Mouse (Mus musculus) erythroblast, embryonic 14.5 days (primary cell): ENCODE measurements at regions not wholly inside any gene's neighbourhood (a gene's known extent, or its start where the extent isn't known, plus 50 kb on each side); places are given as distances from the start of the nearest gene placed in this dataset.

ENCODE experiments used
- H3K27me3 ChIP-seq: 2 replicates; pipeline ENCODE4 v1.6.1; 2012; ENCODE audit warnings: inconsistent platforms; ENCODE audit not compliant: control insufficient read depth
- H3K36me3 ChIP-seq: 2 replicates; pipeline ENCODE4 v1.6.1; 2012; ENCODE audit warnings: mild to moderate bottlenecking, inconsistent platforms; ENCODE audit not compliant: control insufficient read depth
- H3K4me1 ChIP-seq: 2 replicates; pipeline ENCODE4 v1.6.1; 2012; ENCODE audit warnings: inconsistent platforms; ENCODE audit not compliant: control insufficient read depth
- H3K4me3 ChIP-seq: replicated peaks from 2 replicates; pipeline ENCODE3; 2012; ENCODE audit warnings: moderate library complexity, mild to moderate bottlenecking, inconsistent platforms
- H3K9me3 ChIP-seq: 2 replicates; pipeline ENCODE4 v1.6.1; 2012; ENCODE audit warnings: low read length, inconsistent platforms, mixed read lengths; ENCODE audit not compliant: control insufficient read depth
- GATA1 ChIP-seq: IDR thresholded peaks from 2 replicates; pipeline ENCODE4 v1.6.1; 2012; ENCODE audit warnings: low read length, inconsistent platforms, mixed read lengths
- TAL1 ChIP-seq: IDR thresholded peaks from 3 replicates; pipeline ENCODE4 v1.6.1; 2012; ENCODE audit warnings: low read length, inconsistent platforms, mixed read lengths

DNA sequence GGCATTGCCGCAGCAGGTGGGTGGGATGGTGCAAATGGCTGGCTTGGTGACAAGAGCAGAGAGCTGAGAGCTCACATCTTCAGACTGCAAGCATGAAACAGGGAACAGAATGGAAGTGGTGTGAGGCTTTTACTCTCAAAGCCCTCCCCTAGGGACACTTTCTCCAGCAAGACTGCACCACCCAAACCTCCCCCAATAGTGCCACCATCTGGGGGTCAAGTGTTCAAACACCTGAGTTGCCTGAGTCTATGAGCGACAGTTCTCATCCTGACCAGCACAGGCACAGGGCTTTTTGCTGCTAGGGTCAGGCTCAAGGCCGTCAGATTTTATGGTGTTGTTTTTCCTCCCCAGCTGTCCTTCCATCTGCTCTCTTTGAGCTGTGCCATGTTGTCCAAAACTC, 337.9 kb upstream of the Eif4g2 start:
- Histone ChIP-seq H3K4me1 (no peaks in the 10 kb centered on the region), H3K4me3 (no peak overlapping the region), H3K27me3 (no peaks in the 10 kb centered on the region), H3K9me3 (no peaks in the 10 kb centered on the region), H3K36me3 (no peaks in the 10 kb centered on the region)
- no peak for TF ChIP-seq TAL1
- TF ChIP-seq GATA1, result no peak

DNA sequence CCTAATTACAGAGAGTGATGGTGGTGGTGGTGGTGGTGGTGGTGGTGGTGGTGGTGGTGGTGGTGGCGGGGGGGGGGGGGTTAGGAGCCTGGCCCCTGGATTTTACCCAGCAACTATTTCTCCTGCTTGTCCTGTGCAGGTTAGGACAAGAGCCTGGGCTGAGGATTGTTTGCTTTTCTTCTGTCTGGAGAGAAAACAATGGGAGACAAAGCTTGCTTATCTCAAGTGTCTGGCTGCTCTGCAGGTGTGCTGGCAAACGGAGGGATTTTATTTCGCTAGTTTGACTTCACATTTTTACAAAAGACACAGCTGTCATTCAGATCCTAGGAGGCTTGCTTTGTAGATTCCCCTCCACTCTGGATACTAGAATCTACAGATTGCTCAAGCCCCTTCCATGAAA, 334.9 kb upstream of the Eif4g2 start:
- no peak for TF ChIP-seq TAL1
- TF ChIP-seq GATA1, result no peak
- Histone ChIP-seq H3K9me3 (no peaks in the 10 kb centered on the region), H3K36me3 (no peaks in the 10 kb centered on the region), H3K27me3 (no peaks in the 10 kb centered on the region), H3K4me3 (no peak overlapping the region), H3K4me1 (no peaks in the 10 kb centered on the region)

GRCm38 (mm10) chr7:111416061-111416460, 333.2 kb upstream of the Eif4g2 start:
- Histone ChIP-seq H3K4me3 (no peak overlapping the region), H3K27me3 (no peaks in the 10 kb centered on the region), H3K9me3 (no peaks in the 10 kb centered on the region), H3K4me1 (no peaks in the 10 kb centered on the region), H3K36me3 (no peaks in the 10 kb centered on the region)
- TF ChIP-seq GATA1 (no peak), TAL1 (no peak)

GRCm38 (mm10) chr7:111413745-111414144, 330.9 kb upstream of the Eif4g2 start:
- no peaks in the 10 kb centered on the region for H3K4me1 ChIP-seq
- H3K36me3 ChIP-seq, result no peaks in the 10 kb centered on the region
- H3K27me3 ChIP-seq, result no peaks in the 10 kb centered on the region
- no peaks in the 10 kb centered on the region for H3K9me3 ChIP-seq
- no peak overlapping the region for H3K4me3 ChIP-seq
- TF ChIP-seq TAL1 (no peak), GATA1 (no peak)

DNA sequence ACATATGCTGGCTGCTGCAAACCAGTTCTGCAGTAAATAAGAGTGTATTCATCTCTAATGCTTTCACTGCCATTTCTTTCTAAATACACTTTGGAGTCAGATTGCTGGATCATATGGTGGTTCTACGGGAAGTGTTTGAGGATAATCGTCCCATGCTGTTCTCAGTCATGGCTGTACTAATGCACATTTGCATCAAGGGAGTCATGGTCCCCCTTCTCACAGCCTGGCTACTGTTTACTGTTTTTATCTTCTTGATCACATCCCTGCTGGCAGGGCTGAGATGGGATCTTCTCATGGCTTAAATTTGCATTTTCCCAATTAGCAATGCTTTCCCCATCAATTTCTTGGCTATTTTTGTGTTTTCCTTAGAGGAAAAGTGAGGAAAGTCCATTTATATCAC, 330.1 kb upstream of the Eif4g2 start:
- Histone ChIP-seq H3K9me3 (no peaks in the 10 kb centered on the region), H3K4me3 (no peak overlapping the region), H3K27me3 (no peaks in the 10 kb centered on the region), H3K36me3 (no peaks in the 10 kb centered on the region), H3K4me1 (no peaks in the 10 kb centered on the region)
- no peak for TF ChIP-seq TAL1
- TF ChIP-seq GATA1, result no peak

- Histone ChIP-seq H3K9me3 (no peaks in the 10 kb centered on the region), H3K4me3 (no peak overlapping the region), H3K4me1 (no peaks in the 10 kb centered on the region), H3K27me3 (no peaks in the 10 kb centered on the region), H3K36me3 (no peaks in the 10 kb centered on the region)
- TF ChIP-seq GATA1 (no peak), TAL1 (no peak)
These were observed 328.6 kb upstream of the Eif4g2 start for GRCm38 (mm10) chr7:111411386-111411960.

DNA sequence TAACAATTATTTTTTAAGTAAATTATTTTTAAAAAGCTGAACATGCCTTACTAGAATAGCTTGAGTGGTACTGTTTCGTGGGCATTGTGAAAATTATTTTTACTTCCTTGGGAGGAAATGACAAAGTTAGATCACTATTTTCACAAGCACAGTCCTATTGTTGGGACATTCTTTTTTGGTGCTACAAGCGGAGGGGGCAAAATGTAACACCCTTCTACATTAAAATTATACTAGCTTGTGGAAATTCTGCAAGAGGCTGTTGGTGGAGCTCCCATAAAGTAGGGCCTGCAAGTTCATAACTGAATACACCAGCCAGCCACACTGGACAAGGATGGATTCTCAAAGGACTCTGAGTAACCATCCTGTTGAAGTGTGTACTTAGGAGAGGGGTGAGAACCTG, 313.1 kb upstream of the Eif4g2 start:
- no peaks in the 10 kb centered on the region for H3K9me3 ChIP-seq
- H3K27me3 ChIP-seq, result no peaks in the 10 kb centered on the region
- no peaks in the 10 kb centered on the region for H3K4me1 ChIP-seq
- no peaks in the 10 kb centered on the region for H3K36me3 ChIP-seq
- TF ChIP-seq GATA1, result no peak
- no peak for TF ChIP-seq TAL1
- H3K4me3 ChIP-seq, result no peak overlapping the region

GRCm38 (mm10) chr7:111395111-111395510, 312.3 kb upstream of the Eif4g2 start:
- H3K9me3 ChIP-seq, result no peaks in the 10 kb centered on the region
- H3K4me3 ChIP-seq, result no peak overlapping the region
- no peaks in the 10 kb centered on the region for H3K27me3 ChIP-seq
- no peak for TF ChIP-seq TAL1
- TF ChIP-seq GATA1, result no peak
- no peaks in the 10 kb centered on the region for H3K36me3 ChIP-seq
- no peaks in the 10 kb centered on the region for H3K4me1 ChIP-seq

DNA sequence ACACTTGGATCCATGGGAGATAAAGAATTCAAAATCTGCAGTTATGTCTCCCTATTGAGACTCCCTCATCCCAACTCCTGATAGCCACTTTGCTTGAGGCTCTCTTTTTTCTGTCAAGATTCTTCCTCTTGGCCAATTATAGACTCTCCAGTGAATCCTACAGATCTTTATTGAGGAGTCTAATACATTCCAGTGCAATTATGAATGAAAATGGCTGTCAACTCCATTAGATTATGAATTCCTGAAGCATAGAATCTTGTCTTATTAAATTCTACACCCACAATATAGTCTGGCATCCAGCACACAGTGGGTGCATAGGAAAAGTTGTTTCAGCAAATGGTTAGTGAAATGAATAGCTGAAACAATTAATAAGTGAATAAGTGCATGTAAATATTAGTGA, 311.0 kb upstream of the Eif4g2 start:
- Histone ChIP-seq H3K27me3 (no peaks in the 10 kb centered on the region), H3K36me3 (no peaks in the 10 kb centered on the region), H3K4me3 (no peak overlapping the region), H3K9me3 (no peaks in the 10 kb centered on the region), H3K4me1 (no peaks in the 10 kb centered on the region)
- TF ChIP-seq GATA1 (no peak), TAL1 (no peak)

GRCm38 (mm10) chr7:111389690-111390089, 306.9 kb upstream of the Eif4g2 start:
- Histone ChIP-seq H3K36me3 (no peaks in the 10 kb centered on the region), H3K9me3 (no peaks in the 10 kb centered on the region), H3K4me3 (no peak overlapping the region), H3K27me3 (no peaks in the 10 kb centered on the region), H3K4me1 (no peaks in the 10 kb centered on the region)
- TF ChIP-seq TAL1 (no peak), GATA1 (no peak)
